Mouse (Mus musculus): Measurements from ENCODE around the gene Kcnk6. TPM values are rescaled to one million over a fixed set of nuclear protein-coding genes. Genes with fewer than 3 reads are reported as not detected.

Gene Kcnk6
- 2.7 TPM for polyA plus RNA-seq (2014; fragmentation: Illumina TruSeq; extraction: RNeasy Lipid Tissue Mini Kit (QIAGEN cat#74804))

DNA sequence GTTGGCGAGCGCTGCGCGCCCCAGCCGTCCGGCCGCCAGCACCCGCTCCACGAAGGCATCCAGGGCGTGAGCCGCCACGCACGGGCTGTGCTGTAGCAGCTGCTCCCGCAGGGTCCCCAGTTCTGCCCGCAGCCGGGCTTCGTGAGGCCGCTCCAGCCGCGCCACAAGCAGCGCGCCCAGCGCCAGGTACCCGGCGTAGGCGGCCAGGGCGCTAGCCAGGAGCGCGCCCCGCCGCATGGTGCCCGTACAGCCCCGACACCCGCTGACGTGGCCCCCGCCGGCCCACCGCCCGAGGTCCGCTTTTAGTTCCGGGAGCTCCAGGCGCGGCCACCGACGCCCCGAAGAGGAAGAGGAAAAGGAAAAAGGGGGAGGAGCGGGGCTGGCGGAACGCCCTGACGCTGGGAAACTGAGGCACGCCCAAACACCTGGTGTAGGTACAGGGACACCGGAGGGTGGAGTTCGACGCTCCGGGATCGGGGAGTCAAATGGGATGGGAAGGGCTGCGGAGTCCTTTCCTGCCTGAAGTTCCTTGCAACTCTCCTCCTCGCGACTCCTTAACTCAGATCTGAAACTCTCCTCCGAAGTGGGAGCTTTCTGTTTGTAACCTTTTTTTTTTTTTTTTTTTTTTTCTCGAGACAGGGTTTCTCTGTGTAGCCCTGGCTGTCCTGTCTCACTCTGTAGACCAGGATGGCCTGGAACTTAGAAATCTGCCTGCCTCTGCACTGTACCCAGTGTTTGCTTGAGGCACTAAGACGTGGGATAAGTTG, at the start of gene Kcnk6:
TSS of gene Kcnk6 (minus strand) at position 269 of the 767 bp plus-strand sequence.

DNA sequence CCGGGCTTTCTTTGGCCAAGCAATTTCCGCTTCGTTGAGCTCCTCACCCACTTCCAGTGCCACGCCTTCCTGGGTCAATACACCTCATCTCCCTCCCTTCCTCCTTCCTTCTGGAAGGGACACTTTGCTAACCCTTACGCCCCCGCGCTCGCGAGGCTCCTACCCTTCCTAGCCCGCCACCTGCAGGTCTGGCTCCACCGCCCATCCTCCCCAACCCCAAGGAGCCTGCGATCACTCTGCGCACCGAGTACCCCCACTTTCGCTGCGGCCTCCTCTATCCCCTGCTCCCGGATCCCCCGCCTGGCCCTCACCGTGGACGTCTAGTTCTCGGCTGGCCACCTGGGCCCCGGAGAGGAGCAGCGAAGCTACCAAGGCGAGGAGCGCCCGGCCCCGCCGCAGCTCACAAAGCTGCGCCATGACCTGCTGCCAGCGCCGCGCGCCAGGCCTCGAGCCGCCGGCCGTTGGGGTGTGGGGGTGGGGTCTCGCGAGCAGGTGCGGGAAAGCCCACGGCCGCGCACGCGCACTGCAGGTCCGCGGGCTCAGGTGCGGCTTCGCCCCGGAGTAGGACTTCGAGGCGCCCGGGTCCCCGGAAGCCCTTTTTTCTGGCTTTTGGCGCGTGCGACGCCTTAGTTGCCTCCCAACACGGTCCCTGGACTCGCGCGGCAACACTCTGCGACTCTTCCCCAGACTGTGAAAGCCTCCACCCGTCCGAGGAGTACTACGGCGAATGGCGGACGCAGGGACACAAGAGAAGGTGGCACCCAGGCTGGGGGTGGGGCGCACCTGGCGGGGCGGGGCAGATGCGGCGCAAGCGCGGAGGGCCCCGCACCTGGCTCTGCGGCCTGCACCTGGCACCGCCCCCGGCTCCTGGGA, 49.1 kb upstream of the Kcnk6 start, which contains the start of gene Spint2:
TSS of gene Spint2 (minus strand) at position 712 of the 873 bp plus-strand sequence.

DNA sequence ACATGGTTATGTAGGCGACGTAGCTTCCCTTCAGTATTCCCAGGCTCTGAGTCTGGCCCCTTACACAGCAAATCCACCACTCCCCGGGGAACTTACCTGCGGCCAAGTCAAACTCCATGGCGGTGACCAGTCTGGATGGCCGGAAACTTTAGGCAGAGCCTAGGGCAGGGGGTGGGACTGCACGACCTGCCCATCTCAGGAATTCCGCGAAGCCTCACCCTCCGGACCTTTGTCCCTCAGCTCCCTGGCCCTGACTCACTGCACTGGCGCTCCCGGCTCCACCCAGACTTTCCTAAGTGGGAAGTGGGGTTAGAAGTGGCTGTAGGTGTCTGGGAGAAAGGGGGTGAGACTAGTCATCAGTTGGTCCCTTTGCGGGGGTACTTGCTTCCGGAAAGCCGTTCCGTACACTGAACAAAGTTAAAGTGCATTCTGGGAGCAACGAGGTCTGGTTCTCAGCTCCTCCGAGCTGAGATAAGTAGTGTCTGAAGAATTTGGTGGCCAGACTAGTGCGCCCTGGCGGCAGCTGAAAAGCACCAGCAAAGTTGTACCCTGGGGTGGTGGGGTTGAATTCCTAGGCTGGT, 16.0 kb upstream of the Kcnk6 start, which contains the start of gene 2200002D01Rik:
TSS of gene 2200002D01Rik (minus strand) at position 206 of the 581 bp plus-strand sequence.

DNA sequence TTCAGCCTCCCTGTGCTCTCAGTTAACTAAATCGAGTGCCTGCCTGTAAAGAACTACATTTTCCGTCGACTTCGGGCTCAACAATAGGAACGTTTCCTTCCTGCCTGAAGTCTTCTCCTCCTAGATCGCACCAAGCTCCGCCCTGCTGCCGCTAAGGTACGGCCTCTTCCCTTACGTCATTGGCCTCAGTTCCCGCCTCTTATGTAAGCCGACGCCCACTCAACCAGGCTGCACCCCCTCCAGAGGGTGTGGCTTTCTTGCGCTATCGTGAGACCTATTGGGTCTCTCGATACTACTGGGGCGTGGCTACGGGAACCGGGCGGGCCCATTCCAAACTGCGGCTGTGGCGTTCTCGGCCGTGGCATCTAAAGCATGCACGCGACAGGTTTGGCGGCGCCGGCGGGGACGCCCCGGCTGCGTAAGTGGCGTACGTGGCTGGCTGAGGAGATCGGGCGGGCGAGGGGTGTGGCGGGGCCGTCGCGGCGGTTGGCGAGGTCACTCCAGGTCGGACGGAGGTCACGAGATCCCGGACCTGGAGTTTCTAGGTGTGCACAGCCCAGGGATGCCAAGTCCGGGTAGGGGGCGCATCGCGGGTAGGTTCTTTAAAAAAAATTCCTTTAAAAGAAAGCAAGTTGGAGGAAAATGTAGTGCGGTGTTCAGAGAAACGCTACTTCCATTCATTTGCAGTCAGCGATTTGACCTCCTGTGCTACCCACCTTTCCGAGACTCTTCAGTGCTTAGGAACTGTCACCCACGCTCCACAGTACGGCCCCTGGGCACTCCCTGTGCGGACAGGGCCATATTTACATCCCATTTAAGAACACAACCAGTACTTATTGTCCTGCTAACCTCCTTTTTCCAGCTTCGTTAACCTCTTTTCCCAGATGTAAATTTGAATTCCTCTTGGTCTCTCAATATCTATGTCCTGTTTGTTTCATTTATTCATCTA, 6.0 kb upstream of the Kcnk6 start, which contains the start of gene Yif1b:
TSS of gene Yif1b (plus strand) at position 311 of the 949 bp plus-strand sequence.

DNA sequence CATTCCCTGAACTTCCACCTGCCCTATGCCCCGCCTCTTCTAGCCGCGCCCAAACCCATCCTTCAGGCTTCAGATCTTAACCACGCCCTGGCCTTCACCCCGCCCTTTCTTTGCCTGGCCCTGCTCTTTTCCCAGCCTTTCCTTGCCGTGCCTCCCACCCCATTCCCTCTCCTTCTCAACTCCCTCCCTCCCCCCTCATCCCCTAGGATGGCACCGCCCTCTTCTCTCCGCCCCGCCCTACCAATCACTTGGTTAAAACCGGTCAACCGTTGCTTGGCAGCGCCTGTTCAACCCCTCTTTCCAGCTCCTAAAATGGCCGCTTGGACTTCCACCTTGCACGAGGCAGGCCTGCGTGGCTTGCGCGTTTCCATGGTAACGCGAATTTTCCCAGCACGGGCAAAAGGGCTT, 18.6 kb downstream of the Kcnk6 start, which contains the start of gene Catsperg1:
TSS of gene Catsperg1 (minus strand) at position 361 of the 408 bp plus-strand sequence.

DNA sequence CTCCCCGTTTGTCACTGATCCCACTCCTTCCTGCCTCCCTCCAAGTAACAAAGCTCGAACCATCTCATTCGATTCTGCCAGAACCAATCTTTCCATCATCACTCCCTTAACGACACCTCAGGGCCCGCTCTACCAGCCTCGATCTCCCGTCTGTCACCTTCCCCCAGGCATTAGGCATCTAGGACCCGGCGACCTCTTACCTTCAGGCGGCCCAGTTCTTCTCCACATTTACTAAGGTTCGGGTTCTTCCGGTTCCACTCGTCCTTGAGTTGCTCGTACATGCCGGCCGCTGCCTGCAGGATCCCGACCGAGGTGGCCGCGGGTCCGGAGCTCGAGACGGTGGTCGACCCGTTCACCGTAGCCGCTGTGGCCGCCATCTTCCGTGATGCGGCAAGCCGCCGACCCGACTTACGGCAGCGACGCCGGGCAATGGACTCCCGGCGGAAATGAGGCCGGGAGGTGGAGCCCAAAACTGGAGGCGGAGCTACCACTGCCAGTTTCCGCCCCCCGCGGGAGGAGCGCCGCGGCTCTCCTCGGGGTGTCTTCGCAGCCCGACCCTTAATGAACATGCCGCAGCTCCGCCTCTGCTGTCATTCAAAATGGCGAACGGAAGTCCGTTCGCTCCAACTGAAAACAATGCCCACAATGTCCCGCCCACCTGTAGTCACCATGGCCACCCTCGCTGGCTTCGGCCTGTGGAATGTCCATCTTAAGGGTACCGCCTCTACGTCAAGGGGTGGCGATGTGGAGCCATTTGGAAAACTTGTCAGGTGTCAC, 52.0 kb downstream of the Kcnk6 start, which contains the start of gene Psmd8:
TSS of gene Psmd8 (minus strand) at position 625 of the 777 bp plus-strand sequence.

Other genes with a start within 250 kb of the Kcnk6 start
- not detected for gene Ryr1, start 107.3 kb downstream of the Kcnk6 start, polyA plus RNA-seq (2014; fragmentation: Illumina TruSeq; extraction: RNeasy Lipid Tissue Mini Kit (QIAGEN cat#74804))
- 0.74 TPM for gene Rasgrp4, start 97.7 kb downstream of the Kcnk6 start, polyA plus RNA-seq (2014; fragmentation: Illumina TruSeq; extraction: RNeasy Lipid Tissue Mini Kit (QIAGEN cat#74804))
- gene Fam98c, start 76.3 kb downstream of the Kcnk6 start, polyA plus RNA-seq (2014; fragmentation: Illumina TruSeq; extraction: RNeasy Lipid Tissue Mini Kit (QIAGEN cat#74804)), result 0.71 TPM
- not detected for gene Ggn, start 62.3 kb downstream of the Kcnk6 start, polyA plus RNA-seq (2014; fragmentation: Illumina TruSeq; extraction: RNeasy Lipid Tissue Mini Kit (QIAGEN cat#74804))
- 2.3 TPM for gene Spred3, start 62.1 kb downstream of the Kcnk6 start, polyA plus RNA-seq (2014; fragmentation: Illumina TruSeq; extraction: RNeasy Lipid Tissue Mini Kit (QIAGEN cat#74804))
- 58.9 TPM for gene Psmd8, start 51.8 kb downstream of the Kcnk6 start, polyA plus RNA-seq (2014; fragmentation: Illumina TruSeq; extraction: RNeasy Lipid Tissue Mini Kit (QIAGEN cat#74804))
- gene Catsperg1, start 18.5 kb downstream of the Kcnk6 start, polyA plus RNA-seq (2014; fragmentation: Illumina TruSeq; extraction: RNeasy Lipid Tissue Mini Kit (QIAGEN cat#74804)), result 0.40 TPM
- gene Yif1b, start 5.8 kb upstream of the Kcnk6 start, polyA plus RNA-seq (2014; fragmentation: Illumina TruSeq; extraction: RNeasy Lipid Tissue Mini Kit (QIAGEN cat#74804)), result not detected
- not detected for gene 2200002D01Rik, start 16.0 kb upstream of the Kcnk6 start, polyA plus RNA-seq (2014; fragmentation: Illumina TruSeq; extraction: RNeasy Lipid Tissue Mini Kit (QIAGEN cat#74804))
- gene Spint2, start 49.4 kb upstream of the Kcnk6 start, polyA plus RNA-seq (2014; fragmentation: Illumina TruSeq; extraction: RNeasy Lipid Tissue Mini Kit (QIAGEN cat#74804)), result 10.6 TPM
- gene Ppp1r14a, start 56.8 kb upstream of the Kcnk6 start, polyA plus RNA-seq (2014; fragmentation: Illumina TruSeq; extraction: RNeasy Lipid Tissue Mini Kit (QIAGEN cat#74804)), result not detected
- gene Dpf1, start 71.4 kb upstream of the Kcnk6 start, polyA plus RNA-seq (2014; fragmentation: Illumina TruSeq; extraction: RNeasy Lipid Tissue Mini Kit (QIAGEN cat#74804)), result 0.29 TPM

Measured in ovary, adult 10 weeks (tissue).